Mouse (Mus musculus) kidney, embryonic 16.5 days (tissue): ENCODE data around the gene Cntn5. TPM values are rescaled to one million over a fixed set of nuclear protein-coding genes. Genes with fewer than 3 reads are reported as not detected.

Experiments used
- ATAC-seq: fragments of 200-750 bp; cut with Nextera tagmentation; 2 replicates; pipeline ENCODE4 v1.8.0; 2017; ENCODE audit warnings: moderate TSS enrichment; ENCODE audit not compliant: low FRiP score, low TSS enrichment
- H3K27ac ChIP-seq: fragments of 300-500 bp; sonication (generic); 2 replicates; pipeline ENCODE4 v1.5.1; 2014; ENCODE audit warnings: low read length
- H3K27me3 ChIP-seq: fragments of 300-500 bp; sonication (generic); 2 replicates; pipeline ENCODE4 v1.6.1; 2014; ENCODE audit warnings: low read length, control low read depth, mixed read lengths; ENCODE audit not compliant: insufficient read depth
- H3K36me3 ChIP-seq: fragments of 300-500 bp; sonication (generic); 2 replicates; pipeline ENCODE4 v1.6.1; 2014; ENCODE audit warnings: low read length, control low read depth, mixed read lengths; ENCODE audit not compliant: insufficient read depth
- H3K4me1 ChIP-seq: fragments of 300-500 bp; sonication (generic); 2 replicates; pipeline ENCODE4 v1.6.1; 2014; ENCODE audit warnings: low read length, control low read depth, mixed read lengths; ENCODE audit not compliant: insufficient read depth
- H3K4me2 ChIP-seq: fragments of 300-500 bp; sonication (generic); replicated peaks from 2 replicates; pipeline ENCODE4 v1.6.1; 2014; ENCODE audit warnings: low read depth, low read length
- H3K4me3 ChIP-seq: fragments of 300-500 bp; sonication (generic); 2 replicates; pipeline ENCODE4 v1.5.1; 2014; ENCODE audit warnings: mild to moderate bottlenecking, low read length
- H3K9ac ChIP-seq: fragments of 300-500 bp; sonication (generic); replicated peaks from 2 replicates; pipeline ENCODE4 v1.6.1; 2014; ENCODE audit warnings: low read length
- H3K9me3 ChIP-seq: fragments of 300-500 bp; sonication (generic); 2 replicates; pipeline ENCODE4 v1.6.1; 2016; ENCODE audit warnings: low read length, control low read depth
- WGBS: fragments of 180-500 bp; shearing (Covaris S2); extraction: QIAGEN DNeasy Blood & Tissue Kit; methylation state at CpG from one replicate; pipeline ENCODE4 v1.1.7; 2014; 5-methylcytosine and 5-hydroxymethylcytosine counted together
- polyA plus RNA-seq: library from polyadenylated mRNA; unstranded; fragments of >200 nt; fragmentation: Nextera tagmentation; extraction: Ambion mirVana; gene quantifications from 2 replicates; pipeline ENCODE4 v1.2.1, GENCODE M21; 2015

Cntn5 gene
- polyA plus RNA-seq, 1 experiment from 2014 or later: 0.31 TPM

- H3K4me3 ChIP-seq: no peak overlapping the region
- no peak overlapping the region for H3K4me2 ChIP-seq
- H3K27me3 ChIP-seq: no peaks in the 10 kb centered on the region
- H3K36me3 ChIP-seq: no peaks in the 10 kb centered on the region
- H3K27ac ChIP-seq: no peak overlapping the region
- H3K9ac ChIP-seq: no peak overlapping the region
- no peak for ATAC-seq
- no peaks in the 10 kb centered on the region for H3K4me1 ChIP-seq
- H3K9me3 ChIP-seq: no peaks in the 10 kb centered on the region
- WGBS: 84% methylated on average over 4 of the region's 4 CpGs
Measured at GRCm38 (mm10) chr9:10044969-10045789, 859.4 kb downstream of the Cntn5 start.

- H3K4me3 ChIP-seq: no peak overlapping the region
- H3K27ac ChIP-seq: no peak overlapping the region
- H3K4me1 ChIP-seq: no peaks in the 10 kb centered on the region
- no peaks in the 10 kb centered on the region for H3K36me3 ChIP-seq
- 81% methylated on average over 3 of the region's 3 CpGs for WGBS
- no peaks in the 10 kb centered on the region for H3K27me3 ChIP-seq
- no peak for ATAC-seq
- H3K9me3 ChIP-seq: no peaks in the 10 kb centered on the region
- H3K4me2 ChIP-seq: no peak overlapping the region
- no peak overlapping the region for H3K9ac ChIP-seq
Measured at GRCm38 (mm10) chr9:10043001-10043400, 861.6 kb downstream of the Cntn5 start.

- Histone ChIP-seq H3K36me3 (no peaks in the 10 kb centered on the region), H3K4me1 (no peaks in the 10 kb centered on the region), H3K27me3 (no peaks in the 10 kb centered on the region), H3K9ac (no peak overlapping the region), H3K4me3 (no peak overlapping the region), H3K27ac (no peak overlapping the region), H3K4me2 (no peak overlapping the region), H3K9me3 (no peaks in the 10 kb centered on the region)
- no peak for ATAC-seq
- 48% methylated on average over 3 of the region's 3 CpGs for WGBS
Measured at GRCm38 (mm10) chr9:10015129-10015528, 889.4 kb downstream of the Cntn5 start.

- Histone ChIP-seq H3K4me3 (no peak overlapping the region), H3K4me1 (no peaks in the 10 kb centered on the region), H3K27ac (0 out of 2 replicates have a peak overlapping the region, but pooled peaks have one; percentile 14), H3K9me3 (no peaks in the 10 kb centered on the region), H3K36me3 (no peaks in the 10 kb centered on the region), H3K9ac (no peak overlapping the region), H3K4me2 (no peak overlapping the region), H3K27me3 (no peaks in the 10 kb centered on the region)
- ATAC-seq: no peak
- whole genome bisulfite sequencing: 70% methylated on average over 8 of the region's 8 CpGs
Measured at GRCm38 (mm10) chr9:9984028-9984427, 920.5 kb downstream of the Cntn5 start.

DNA sequence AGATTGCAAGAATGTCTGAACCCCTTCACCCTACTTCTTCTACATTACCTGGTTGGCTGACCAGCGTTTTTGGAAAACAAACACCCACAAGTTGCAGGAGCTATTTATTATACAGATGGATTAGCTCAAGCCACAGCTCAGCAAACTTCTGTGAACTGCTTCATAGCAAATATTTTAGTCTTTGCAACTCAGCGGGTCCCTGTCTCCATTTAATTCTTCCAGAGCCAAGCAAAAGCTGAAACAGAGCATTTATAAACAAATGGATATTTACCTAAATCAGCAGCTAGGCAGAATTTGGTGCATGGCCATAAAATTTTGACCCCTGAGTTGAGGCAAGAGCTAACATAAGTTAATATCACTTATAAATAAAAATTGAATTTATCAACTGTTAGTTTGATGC is 921.4 kb downstream of the Cntn5 start:
- no peaks in the 10 kb centered on the region for H3K36me3 ChIP-seq
- H3K9ac ChIP-seq: no peak overlapping the region
- H3K4me1 ChIP-seq: no peaks in the 10 kb centered on the region
- ATAC-seq: peak; percentile 59; the same call in 1 of the 2 replicates
- no peaks in the 10 kb centered on the region for H3K27me3 ChIP-seq
- 0 out of 2 replicates have a peak overlapping the region, but pooled peaks have one; percentile 3 for H3K27ac ChIP-seq
- no peaks in the 10 kb centered on the region for H3K9me3 ChIP-seq
- H3K4me3 ChIP-seq: no peak overlapping the region
- H3K4me2 ChIP-seq: no peak overlapping the region
- WGBS: 57% methylated on average over 2 of the region's 2 CpGs

DNA sequence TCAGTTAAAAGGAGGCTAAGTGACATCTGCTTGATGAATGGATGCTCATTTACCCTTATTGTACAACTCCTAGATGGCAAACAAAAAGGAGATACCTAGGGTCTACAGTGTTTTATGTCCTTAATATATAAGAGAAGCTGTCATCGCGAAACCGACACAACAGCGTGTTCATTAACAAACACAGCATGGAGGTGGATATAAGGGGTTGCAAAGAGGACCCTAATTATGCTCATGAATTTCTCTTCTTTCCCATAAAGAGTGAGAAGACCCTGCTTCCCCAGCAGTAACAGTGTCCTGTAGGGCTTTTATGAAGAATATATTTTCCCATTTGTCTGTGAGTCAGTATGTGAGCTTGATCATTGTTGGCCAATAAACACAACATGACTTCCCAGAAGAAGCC is 939.2 kb downstream of the Cntn5 start:
- Histone ChIP-seq H3K4me1 (no peaks in the 10 kb centered on the region), H3K27ac (no peak overlapping the region), H3K36me3 (no peaks in the 10 kb centered on the region), H3K27me3 (no peaks in the 10 kb centered on the region), H3K9me3 (no peaks in the 10 kb centered on the region), H3K9ac (no peak overlapping the region), H3K4me3 (no peak overlapping the region), H3K4me2 (no peak overlapping the region)
- ATAC-seq: no peak
- WGBS: 93% methylated on average over 4 of the region's 4 CpGs

- H3K9ac ChIP-seq: no peak overlapping the region
- ATAC-seq: no peak
Measured at GRCm38 (mm10) chr9:9960610-9961172, 943.9 kb downstream of the Cntn5 start.

DNA sequence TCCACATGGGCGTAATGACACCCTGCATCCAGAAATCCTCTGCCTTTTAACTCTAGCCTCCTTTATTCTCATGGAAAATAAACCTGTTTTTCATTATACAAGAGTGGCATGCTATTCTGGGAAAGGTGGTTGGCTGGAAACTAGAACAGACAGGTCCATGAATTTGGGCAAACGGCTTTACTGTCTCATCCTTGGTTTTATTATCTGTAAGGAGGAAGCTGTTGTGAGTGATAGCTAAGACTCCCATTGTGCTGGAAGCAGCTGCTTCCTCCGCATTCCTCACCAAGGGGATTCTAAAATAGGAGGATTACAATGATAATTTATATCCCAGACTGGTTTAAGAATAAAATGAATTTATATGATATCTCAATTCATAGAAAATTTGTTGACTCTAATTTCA is 955.2 kb downstream of the Cntn5 start:
- 47% methylated on average over 3 of the region's 3 CpGs for WGBS

More at GRCm38 (mm10) chr9:9960610-9961172, 943.9 kb downstream of the Cntn5 start:
- Histone ChIP-seq H3K36me3 (no peaks in the 10 kb centered on the region), H3K27me3 (no peaks in the 10 kb centered on the region), H3K9me3 (no peaks in the 10 kb centered on the region), H3K4me1 (no peaks in the 10 kb centered on the region), H3K27ac (no peak overlapping the region), H3K4me3 (no peak overlapping the region), H3K4me2 (no peak overlapping the region)

DNA sequence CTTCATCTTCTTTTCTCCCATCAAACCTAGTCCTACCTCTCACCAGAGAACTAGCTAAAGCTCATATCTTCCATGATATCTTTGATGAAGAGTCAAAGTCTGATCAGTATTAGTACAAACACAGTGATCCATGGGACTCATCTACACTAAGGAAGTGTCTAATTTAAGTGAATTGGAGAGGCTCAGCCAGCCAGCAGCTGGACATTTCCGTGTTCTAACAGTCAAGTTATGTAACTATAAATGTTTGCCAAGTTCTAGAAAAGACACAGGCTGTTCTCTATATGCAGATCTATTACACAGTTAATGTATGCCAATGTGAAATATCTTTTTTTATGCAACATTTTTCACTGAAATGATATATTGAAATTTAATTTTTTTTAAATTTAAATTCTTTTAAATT is 959.7 kb downstream of the Cntn5 start:
- H3K27me3 ChIP-seq: no peaks in the 10 kb centered on the region
- ATAC-seq: no peak
- 61% methylated on average over 1 of the region's 1 CpGs for whole genome bisulfite sequencing

More for the DNA sequence above, 955.2 kb downstream of the Cntn5 start:
- no peak for ATAC-seq
- Histone ChIP-seq H3K27me3 (no peaks in the 10 kb centered on the region), H3K9me3 (no peaks in the 10 kb centered on the region), H3K4me2 (no peak overlapping the region), H3K9ac (no peak overlapping the region), H3K4me1 (no peaks in the 10 kb centered on the region), H3K27ac (no peak overlapping the region), H3K36me3 (no peaks in the 10 kb centered on the region), H3K4me3 (no peak overlapping the region)

More for the DNA sequence above, 959.7 kb downstream of the Cntn5 start:
- no peak overlapping the region for H3K27ac ChIP-seq
- no peak overlapping the region for H3K9ac ChIP-seq
- no peaks in the 10 kb centered on the region for H3K4me1 ChIP-seq
- no peak overlapping the region for H3K4me2 ChIP-seq
- no peaks in the 10 kb centered on the region for H3K9me3 ChIP-seq
- H3K4me3 ChIP-seq: no peak overlapping the region
- H3K36me3 ChIP-seq: no peaks in the 10 kb centered on the region
